Mouse (Mus musculus) stomach, embryonic 16.5 days (tissue): ENCODE results near the gene Aph1a. TPM values are rescaled to one million over a fixed set of nuclear protein-coding genes. Genes with fewer than 3 reads are reported as not detected.
"Not testable (repeated sequence)": the region's sequence is repeated elsewhere in the genome, so short reads cannot be mapped to it uniquely, and the experiment has no call there.

Experiments used
- ATAC-seq: fragments of 200-750 bp; cut with Nextera tagmentation; 2 replicates; pipeline ENCODE4 v1.8.0; 2017; ENCODE audit warnings: moderate number of reproducible peaks, moderate TSS enrichment; ENCODE audit not compliant: insufficient read depth, low FRiP score
- H3K27ac ChIP-seq: fragments of 300-500 bp; sonication (generic); 2 replicates; pipeline ENCODE4 v1.5.1; 2014; ENCODE audit warnings: low read length
- H3K27me3 ChIP-seq: fragments of 300-500 bp; sonication (generic); 2 replicates; pipeline ENCODE4 v1.6.1; 2014; ENCODE audit warnings: low read length, control low read depth, mixed read lengths; ENCODE audit not compliant: control insufficient read depth, insufficient read depth
- H3K36me3 ChIP-seq: fragments of 300-500 bp; sonication (generic); 2 replicates; pipeline ENCODE4 v1.6.1; 2014; ENCODE audit warnings: low read length; ENCODE audit not compliant: control insufficient read depth, insufficient read depth
- H3K4me1 ChIP-seq: fragments of 300-500 bp; sonication (generic); 2 replicates; pipeline ENCODE4 v1.6.1; 2014; ENCODE audit warnings: low read length, control low read depth, mixed read lengths; ENCODE audit not compliant: control insufficient read depth, insufficient read depth
- H3K4me2 ChIP-seq: fragments of 300-500 bp; sonication (generic); 2 replicates; pipeline ENCODE4 v1.6.1; 2014; ENCODE audit warnings: low read depth, low read length, mixed read lengths
- H3K4me3 ChIP-seq: fragments of 300-500 bp; sonication (generic); replicated peaks from 2 replicates; pipeline ENCODE4 v1.5.1; 2014; ENCODE audit warnings: mild to moderate bottlenecking, low read length
- H3K9ac ChIP-seq: fragments of 300-500 bp; sonication (generic); 2 replicates; pipeline ENCODE4 v1.6.1; 2014; ENCODE audit warnings: low read length
- H3K9me3 ChIP-seq: fragments of 300-500 bp; sonication (generic); replicated peaks from 2 replicates; pipeline ENCODE4 v1.6.1; 2016; ENCODE audit warnings: low read length, control low read depth; ENCODE audit not compliant: control insufficient read depth
- WGBS: fragments of 180-500 bp; shearing (Covaris S2); extraction: QIAGEN DNeasy Blood & Tissue Kit; methylation state at CpG from one replicate; pipeline ENCODE4 v1.1.7; 2014; 5-methylcytosine and 5-hydroxymethylcytosine counted together
- polyA plus RNA-seq: library from polyadenylated mRNA; unstranded; fragments of >200 nt; fragmentation: Nextera tagmentation; extraction: Ambion mirVana; gene quantifications from 2 replicates; pipeline ENCODE4 v1.2.1, GENCODE M21; 2015

Gene Aph1a
- polyA plus RNA-seq, 1 experiment from 2014 or later = 33.9 TPM

DNA sequence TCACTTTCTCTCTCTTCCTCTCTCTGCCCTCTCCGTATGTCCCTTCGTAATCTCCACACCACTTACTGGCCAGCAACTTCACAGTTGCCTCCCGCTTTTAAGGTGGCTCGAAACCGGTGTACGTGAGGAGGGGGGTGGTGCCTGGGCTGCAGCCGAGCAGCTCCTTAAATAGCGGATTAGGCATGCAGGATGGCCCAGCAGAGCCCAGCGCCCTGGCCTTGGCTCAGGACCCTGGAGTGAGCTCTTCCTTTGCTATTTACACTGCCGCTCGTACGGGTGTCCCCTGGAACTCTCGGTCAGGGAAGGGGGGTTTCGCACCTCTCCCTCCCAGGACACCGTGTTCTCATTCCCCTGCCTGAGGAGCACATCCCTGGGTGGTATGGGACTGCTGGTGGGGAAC lies 10.8 kb downstream of the Aph1a start, which contains the start of gene Car14:
Gene Car14 (minus strand): TSS at position 124 of the 400 bp plus-strand sequence.
- peaks cover 17% of the 10 kb centered on the region for H3K4me1 ChIP-seq
- no peaks in the 10 kb centered on the region for H3K27me3 ChIP-seq
- 2% methylated on average over 15 of the region's 15 CpGs for WGBS
- H3K9ac ChIP-seq = peak within 1 kb of the TSS; percentile 50
- ATAC-seq = peak; percentile 31; the same call in 1 of the 2 replicates
- H3K27ac ChIP-seq = no peak within 1 kb of the TSS
- H3K4me2 ChIP-seq = peak within 1 kb of the TSS; percentile 61
- H3K4me3 ChIP-seq = peak within 1 kb of the TSS; percentile 39
- H3K9me3 ChIP-seq = no peaks in the 10 kb centered on the region
- no peaks in the 10 kb centered on the region for H3K36me3 ChIP-seq

GRCm38 (mm10) chr3:95905146-95905939 lies 11.6 kb downstream of the Aph1a start:
- Histone ChIP-seq H3K36me3 (no peaks in the 10 kb centered on the region), H3K27ac (no peak overlapping the region), H3K4me2 (peak overlapping the region; percentile 61), H3K4me3 (peak overlapping the region; percentile 39), H3K9me3 (no peaks in the 10 kb centered on the region), H3K27me3 (no peaks in the 10 kb centered on the region), H3K9ac (peak overlapping the region; percentile 50), H3K4me1 (peaks cover 17% of the 10 kb centered on the region)
- WGBS = 1% methylated on average over 18 of the region's 18 CpGs
- ATAC-seq = no peak; the same call in 1 of the 2 replicates

- Histone ChIP-seq H3K9me3 (no peaks in the 10 kb centered on the region), H3K36me3 (no peaks in the 10 kb centered on the region), H3K27me3 (no peaks in the 10 kb centered on the region), H3K27ac (no peak overlapping the region), H3K4me1 (peaks cover 17% of the 10 kb centered on the region), H3K4me3 (peak overlapping the region; percentile 39), H3K4me2 (peak overlapping the region; percentile 61), H3K9ac (no peak overlapping the region)
- ATAC-seq = 0 out of 2 replicates have a peak, but pooled peaks have one; percentile 35
- WGBS = 1% methylated on average over 12 of the region's 12 CpGs
These were observed 12.2 kb downstream of the Aph1a start for GRCm38 (mm10) chr3:95905940-95906492.

- H3K9ac ChIP-seq = no peak overlapping the region
- H3K27me3 ChIP-seq = no peaks in the 10 kb centered on the region
- no peaks in the 10 kb centered on the region for H3K9me3 ChIP-seq
- under 1% methylated on average over 12 of the region's 12 CpGs for WGBS
- H3K4me2 ChIP-seq = peak overlapping the region; percentile 61
- H3K27ac ChIP-seq = no peak overlapping the region
- no peaks in the 10 kb centered on the region for H3K36me3 ChIP-seq
- peaks cover 17% of the 10 kb centered on the region for H3K4me1 ChIP-seq
- no peak for ATAC-seq
- H3K4me3 ChIP-seq = peak overlapping the region; percentile 24
These were observed 13.1 kb downstream of the Aph1a start for GRCm38 (mm10) chr3:95906860-95907259.

GRCm38 (mm10) chr3:95907613-95908012 lies 13.8 kb downstream of the Aph1a start:
- no peak overlapping the region for H3K4me3 ChIP-seq
- no peak overlapping the region for H3K27ac ChIP-seq
- WGBS = 43% methylated on average over 4 of the region's 4 CpGs
- H3K4me2 ChIP-seq = no peak overlapping the region
- no peak overlapping the region for H3K9ac ChIP-seq
- no peaks in the 10 kb centered on the region for H3K36me3 ChIP-seq
- no peaks in the 10 kb centered on the region for H3K9me3 ChIP-seq
- H3K27me3 ChIP-seq = no peaks in the 10 kb centered on the region
- peaks cover 17% of the 10 kb centered on the region for H3K4me1 ChIP-seq
- ATAC-seq = no peak

DNA sequence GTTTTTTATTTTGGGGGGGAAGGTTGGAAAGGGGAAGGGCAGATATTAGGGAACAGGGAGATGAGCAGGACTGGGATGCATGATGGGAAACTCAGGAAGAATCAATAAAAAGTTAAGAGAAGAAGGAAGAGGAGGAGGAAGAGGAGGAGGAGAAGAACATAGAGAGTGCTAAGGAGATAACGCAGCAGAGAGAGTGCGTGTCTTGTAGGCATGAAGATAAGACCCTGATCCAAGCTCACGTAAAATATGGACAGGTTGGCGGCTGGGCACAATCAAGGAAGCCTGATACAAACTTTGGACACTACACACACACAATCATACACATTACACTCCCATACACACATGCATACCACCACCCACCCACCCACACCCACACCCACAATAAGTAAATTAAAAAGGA lies 20.9 kb downstream of the Aph1a start:
- H3K9ac ChIP-seq = no peak overlapping the region
- no peaks in the 10 kb centered on the region for H3K9me3 ChIP-seq
- no peak for ATAC-seq
- no peak overlapping the region for H3K4me3 ChIP-seq
- H3K27me3 ChIP-seq = no peaks in the 10 kb centered on the region
- no peaks in the 10 kb centered on the region for H3K4me1 ChIP-seq
- 90% methylated on average over 4 of the region's 4 CpGs for WGBS
- no peaks in the 10 kb centered on the region for H3K36me3 ChIP-seq
- H3K27ac ChIP-seq = no peak overlapping the region
- no peak overlapping the region for H3K4me2 ChIP-seq

DNA sequence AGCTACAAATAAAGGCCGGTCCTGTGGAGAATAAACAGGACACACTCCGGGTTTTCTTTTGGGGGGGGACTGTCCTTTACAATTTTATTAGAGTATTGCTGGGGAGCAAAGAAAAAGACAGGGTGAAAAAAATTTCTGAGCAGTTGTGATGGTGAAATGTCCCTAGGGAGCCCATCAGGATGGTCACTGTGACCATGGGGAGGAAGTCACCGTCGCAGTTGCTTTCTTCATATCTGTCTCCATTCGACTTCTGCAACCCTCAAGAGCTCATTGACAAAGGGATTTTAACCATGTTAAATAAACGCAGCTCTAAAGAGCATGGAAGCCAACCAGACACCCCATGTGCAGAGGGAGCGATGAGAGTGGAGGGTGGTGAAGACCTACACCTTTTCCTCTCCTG lies 23.0 kb downstream of the Aph1a start:
- 65% methylated on average over 7 of the region's 7 CpGs for WGBS
- no peak for ATAC-seq
- no peaks in the 10 kb centered on the region for H3K9me3 ChIP-seq

GRCm38 (mm10) chr3:95920532-95920931 lies 26.8 kb downstream of the Aph1a start:
- not testable (repeated sequence) for H3K27me3 ChIP-seq, H3K27ac ChIP-seq, ATAC-seq, H3K4me1 ChIP-seq, H3K36me3 ChIP-seq, H3K9ac ChIP-seq, H3K4me2 ChIP-seq, H3K4me3 ChIP-seq, H3K9me3 ChIP-seq
- 54% methylated on average over 2 of the region's 2 CpGs for WGBS

More for the DNA sequence above, 23.0 kb downstream of the Aph1a start:
- no peaks in the 10 kb centered on the region for H3K27me3 ChIP-seq
- H3K27ac ChIP-seq = no peak overlapping the region
- no peak overlapping the region for H3K4me3 ChIP-seq
- no peaks in the 10 kb centered on the region for H3K4me1 ChIP-seq
- H3K9ac ChIP-seq = no peak overlapping the region
- H3K4me2 ChIP-seq = no peak overlapping the region
- H3K36me3 ChIP-seq = no peaks in the 10 kb centered on the region

DNA sequence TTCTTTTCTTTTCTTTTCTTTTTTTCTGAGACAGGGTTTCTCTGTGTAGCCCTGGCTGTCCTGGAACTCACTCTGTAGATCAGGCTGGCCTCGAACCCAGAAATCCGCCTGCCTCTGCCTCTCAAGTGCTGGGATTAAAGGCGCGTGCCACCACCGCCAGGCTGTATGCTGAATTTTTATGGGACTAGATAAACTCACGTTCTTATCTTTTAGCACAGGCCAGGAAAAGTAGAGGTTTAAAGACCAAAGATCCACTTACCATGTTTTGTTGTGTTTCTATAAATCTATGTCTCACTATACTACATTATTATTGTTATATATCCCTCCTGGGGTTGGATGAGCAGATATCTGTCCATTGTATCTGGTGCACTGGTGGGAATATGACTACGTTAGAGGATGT lies 29.7 kb downstream of the Aph1a start:
- ATAC-seq, H3K9ac ChIP-seq: not testable (repeated sequence)
- 88% methylated on average over 7 of the region's 7 CpGs for WGBS

More for the DNA sequence above, 29.7 kb downstream of the Aph1a start:
- H3K27me3 ChIP-seq, H3K9me3 ChIP-seq, H3K4me3 ChIP-seq, H3K36me3 ChIP-seq, H3K4me1 ChIP-seq, H3K4me2 ChIP-seq, H3K27ac ChIP-seq: not testable (repeated sequence)
